In the genomic region with DNA sequence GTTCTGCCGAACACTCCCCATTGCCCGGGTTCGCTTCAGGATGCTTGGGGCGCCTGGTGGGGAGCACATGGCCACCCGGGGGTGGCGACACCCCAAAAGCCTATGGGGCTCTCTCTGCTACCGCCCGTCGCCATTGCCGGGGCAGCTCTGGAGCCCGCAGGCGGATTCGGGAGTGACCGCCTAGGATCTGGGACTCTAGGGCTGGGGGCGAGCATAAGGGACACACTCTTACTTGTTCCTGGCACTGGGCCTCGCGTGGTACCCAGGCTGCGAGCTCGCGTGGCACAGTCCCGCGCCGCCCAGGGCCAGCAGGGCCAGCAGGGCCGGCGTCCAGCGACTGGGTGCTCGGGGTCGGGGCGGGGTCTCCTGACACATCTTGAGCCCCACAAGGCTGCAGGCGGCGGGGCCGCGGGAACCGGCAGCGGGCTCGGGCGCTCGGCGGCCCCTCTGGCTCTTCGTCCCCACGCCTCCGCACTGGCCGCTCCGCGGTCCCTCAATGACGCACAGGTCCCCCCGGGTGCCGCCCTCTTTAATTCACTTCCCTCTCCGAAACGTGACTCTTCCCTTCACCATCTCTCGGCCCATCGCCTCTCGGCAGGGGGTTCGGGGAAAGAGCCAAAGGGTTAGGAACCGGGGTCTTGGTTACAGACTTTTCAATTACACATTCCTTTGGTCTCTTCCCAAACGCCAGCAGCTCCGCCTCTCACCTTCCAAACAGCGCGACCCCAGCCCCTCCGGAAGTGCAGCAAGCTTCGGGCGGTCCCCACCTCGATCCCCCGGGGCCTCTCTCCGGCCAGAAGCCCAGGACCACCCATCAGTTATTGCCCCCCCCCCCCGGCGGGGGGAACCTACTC, we compare ENCODE assay signal across 7 mouse cellular contexts. TPM values are rescaled to one million over a fixed set of nuclear protein-coding genes. Genes with fewer than 3 reads are reported as not detected.
DNase-seq lines count a peak whose midpoint lies in the region; ATAC-seq and TF ChIP-seq lines count a peak whose summit lies in the region.

No protein-coding gene starts in this region.

- peak overlapping the region; percentile 63 for H3K9ac ChIP-seq in forebrain, embryonic 14.5 days (ENCODE audit: low read length)
- H3K9ac ChIP-seq in liver, embryonic 16.5 days (ENCODE audit: low read depth, low read length): peak overlapping the region; percentile 83

- no peaks in the 10 kb centered on the region for H3K9me3 ChIP-seq in G1E (replicated peaks)
- H3K9me3 ChIP-seq in forebrain, embryonic 14.5 days (replicated peaks; ENCODE audit: control insufficient read depth, low read length): no peaks in the 10 kb centered on the region
- H3K9me3 ChIP-seq in liver, embryonic 16.5 days (replicated peaks; ENCODE audit: control insufficient read depth, low read length): no peaks in the 10 kb centered on the region

- peak overlapping the region; percentile 75 for H3K4me3 ChIP-seq in G1E (ENCODE audit: low read depth, low read length)
- peak overlapping the region; percentile 55 for H3K4me3 ChIP-seq in forebrain, embryonic 14.5 days (ENCODE audit: low read depth, low read length)
- H3K4me3 ChIP-seq in liver, embryonic 16.5 days (ENCODE audit: low read depth, low read length): peak overlapping the region; percentile 76

- peak; percentile 80 for DNase-seq in G1E (ENCODE audit: low spot score)
- DNase-seq in adrenal gland, adult 2 months: peak; percentile 48
- DNase-seq in forebrain, embryonic 14.5 days (ENCODE audit: low spot score): peak; percentile 36
- peak; percentile 73 for DNase-seq in heart, postnatal 4 days
- peak; percentile 77 for DNase-seq in neural tube, embryonic 10.5 days (ENCODE audit: extremely low spot score, low spot score)
- DNase-seq in thymus, postnatal 4 days: peak; percentile 45

- peaks cover 20% of the 10 kb centered on the region; the same call in 1 of the 2 replicates for H3K27me3 ChIP-seq in G1E (ENCODE audit: insufficient read depth, low read length)
- H3K27me3 ChIP-seq in forebrain, embryonic 14.5 days (replicated peaks; ENCODE audit: control insufficient read depth, insufficient read depth, low read length): peaks cover 8% of the 10 kb centered on the region; the same call in 1 of the 2 replicates
- H3K27me3 ChIP-seq in liver, embryonic 16.5 days (ENCODE audit: control insufficient read depth, insufficient read depth, low read depth, low read length): peaks cover 14% of the 10 kb centered on the region; the same call in 1 of the 2 replicates

- peak overlapping the region; percentile 100 for H3K4me2 ChIP-seq in forebrain, embryonic 14.5 days (ENCODE audit: low read length)
- peak overlapping the region; percentile 99 for H3K4me2 ChIP-seq in liver, embryonic 16.5 days (ENCODE audit: low read depth, low read length)

- peaks cover 49% of the 10 kb centered on the region for H3K4me1 ChIP-seq in G1E (ENCODE audit: insufficient read depth, low read depth, low read length)
- 0 out of 2 replicates have a peak, but pooled peaks cover 9% of the 10 kb centered on the region for H3K4me1 ChIP-seq in forebrain, embryonic 14.5 days (ENCODE audit: control insufficient read depth, insufficient read depth, low read length)
- H3K4me1 ChIP-seq in liver, embryonic 16.5 days (ENCODE audit: control insufficient read depth, low read depth, low read length): peaks cover 20% of the 10 kb centered on the region

- TF ChIP-seq CTCF in G1E (IDR thresholded peaks at IDR 0.05; ENCODE audit: low read depth, low read length): no peak

- WGBS in forebrain, embryonic 14.5 days: under 1% methylated on average over 67 of the region's 67 CpGs
- under 1% methylated on average over 67 of the region's 67 CpGs for WGBS in liver, embryonic 16.5 days (ENCODE audit: insufficient replicate concordance)

- ATAC-seq in G1E (ENCODE audit: extremely low read depth, insufficient number of reproducible peaks, low FRiP score, poor library complexity, severe bottlenecking): peak; percentile 54; the same call in 1 of the 2 replicates
- ATAC-seq in forebrain, embryonic 14.5 days: peak; percentile 57
- peak; percentile 70 for ATAC-seq in liver, embryonic 16.5 days (ENCODE audit: low read depth)

- H3K36me3 ChIP-seq in G1E (replicated peaks): peaks cover 36% of the 10 kb centered on the region
- no peaks in the 10 kb centered on the region for H3K36me3 ChIP-seq in forebrain, embryonic 14.5 days (ENCODE audit: control insufficient read depth, insufficient read depth, low read length)
- H3K36me3 ChIP-seq in liver, embryonic 16.5 days (ENCODE audit: control insufficient read depth, insufficient read depth): no peaks in the 10 kb centered on the region

- H3K27ac ChIP-seq in forebrain, embryonic 14.5 days (ENCODE audit: low read depth, low read length): no peak overlapping the region
- H3K27ac ChIP-seq in liver, embryonic 16.5 days (ENCODE audit: low read length): peak overlapping the region; percentile 27

RNA-seq across cellular contexts. Expression of gene Emilin2, which starts 1.1 kb away (rescaled TPM):
- total RNA-seq in G1E (2014; fragmentation: Nextera tagmentation) (80.3 and 81.3 TPM in 2 replicates), G1E (2017) (137 and 170 TPM in 2 replicates)
- 106 and 131 TPM in 2 replicates for polyA plus RNA-seq in G1E (2012)
- total RNA-seq in adrenal gland, adult 2 months (2021): 1 to 10 TPM; 6.6 to 10.0 TPM
- polyA plus RNA-seq in adrenal gland, adult 2 months (2012; rRNA removed): 7.3 and 8.2 TPM in 2 replicates
- 0.72 and 0.80 TPM in 2 replicates for polyA plus RNA-seq in forebrain, embryonic 14.5 days (2014; fragmentation: Nextera tagmentation; extraction: Ambion mirVana)
- total RNA-seq in heart, postnatal 4 days (2021): 100 to 1,000 TPM; 169 to 172 TPM
- polyA plus RNA-seq in liver, embryonic 16.5 days (2015; fragmentation: Nextera tagmentation; extraction: Ambion mirVana): 18.5 and 20.0 TPM in 2 replicates
